Mouse (Mus musculus) neural tube, embryonic 15.5 days (tissue): ENCODE data around the gene Myrf. TPM values are rescaled to one million over a fixed set of nuclear protein-coding genes. Genes with fewer than 3 reads are reported as not detected.
"Not testable (repeated sequence)": the region's sequence is repeated elsewhere in the genome, so short reads cannot be mapped to it uniquely, and the experiment has no call there.

ENCODE experiments used
- ATAC-seq: fragments of 200-750 bp; cut with Nextera tagmentation; 2 replicates; pipeline ENCODE4 v1.8.0; 2017; ENCODE audit warnings: mild to moderate bottlenecking, moderate TSS enrichment, moderate library complexity; ENCODE audit not compliant: low FRiP score
- H3K27ac ChIP-seq: fragments of 300-500 bp; sonication (generic); replicated peaks from 2 replicates; pipeline ENCODE4 v1.5.1; 2015; ENCODE audit warnings: mild to moderate bottlenecking, inconsistent platforms
- H3K27me3 ChIP-seq: fragments of 300-500 bp; sonication (generic); replicated peaks from 2 replicates; pipeline ENCODE4 v1.6.1; 2015; ENCODE audit warnings: inconsistent platforms
- H3K36me3 ChIP-seq: fragments of 300-500 bp; sonication (generic); 2 replicates; pipeline ENCODE4 v1.6.1; 2015; ENCODE audit warnings: inconsistent platforms
- H3K4me1 ChIP-seq: fragments of 300-500 bp; sonication (generic); 2 replicates; pipeline ENCODE4 v1.6.1; 2015; ENCODE audit warnings: inconsistent platforms
- H3K4me2 ChIP-seq: fragments of 300-500 bp; sonication (generic); 2 replicates; pipeline ENCODE4 v1.6.1; 2015; ENCODE audit warnings: inconsistent platforms, mild to moderate bottlenecking, moderate library complexity
- H3K4me3 ChIP-seq: fragments of 300-500 bp; sonication (generic); replicated peaks from 2 replicates; pipeline ENCODE4 v1.5.1; 2015; ENCODE audit warnings: mild to moderate bottlenecking, inconsistent platforms
- H3K9ac ChIP-seq: fragments of 300-500 bp; sonication (generic); replicated peaks from 2 replicates; pipeline ENCODE4 v1.6.1; 2015; ENCODE audit warnings: mild to moderate bottlenecking, inconsistent platforms
- H3K9me3 ChIP-seq: fragments of 300-500 bp; sonication (generic); replicated peaks from 2 replicates; pipeline ENCODE4 v1.6.1; 2016; ENCODE audit warnings: inconsistent platforms
- WGBS: fragments of 180-500 bp; shearing (Covaris S2); methylation state at CpG from one replicate; pipeline ENCODE4 v1.1.7; 2015; ENCODE audit warnings: mixed read lengths; 5-methylcytosine and 5-hydroxymethylcytosine counted together
- polyA plus RNA-seq: library from polyadenylated mRNA; unstranded; fragments of >200 nt; fragmentation: Nextera tagmentation; extraction: Ambion mirVana; gene quantifications from 2 replicates; pipeline ENCODE4 v1.2.1, GENCODE M21; 2015

The Myrf gene
- polyA plus RNA-seq, 1 experiment from 2014 or later = 0.79 TPM

GRCm38 (mm10) chr19:10171846-10172245, 68.7 kb downstream of the Myrf start:
- Histone ChIP-seq H3K4me2 (no peak overlapping the region), H3K27ac (no peak overlapping the region), H3K27me3 (no peaks in the 10 kb centered on the region), H3K36me3 (no peaks in the 10 kb centered on the region), H3K4me1 (no peaks in the 10 kb centered on the region), H3K4me3 (no peak overlapping the region), H3K9ac (no peak overlapping the region), H3K9me3 (no peaks in the 10 kb centered on the region)
- ATAC-seq = no peak

- H3K27me3 ChIP-seq = no peaks in the 10 kb centered on the region
- no peaks in the 10 kb centered on the region for H3K36me3 ChIP-seq
- no peak overlapping the region for H3K27ac ChIP-seq
- 68% methylated on average over 7 of the region's 7 CpGs for WGBS
- H3K4me1 ChIP-seq = no peaks in the 10 kb centered on the region
- H3K9ac ChIP-seq = no peak overlapping the region
- no peak for ATAC-seq
- H3K9me3 ChIP-seq = no peaks in the 10 kb centered on the region
- H3K4me2 ChIP-seq = no peak overlapping the region
- H3K4me3 ChIP-seq = no peak overlapping the region
Observed at GRCm38 (mm10) chr19:10171359-10171758, 69.2 kb downstream of the Myrf start.

- H3K27me3 ChIP-seq = no peaks in the 10 kb centered on the region
- ATAC-seq = no peak
Observed at GRCm38 (mm10) chr19:10170466-10170865, 70.1 kb downstream of the Myrf start.

GRCm38 (mm10) chr19:10169692-10170330, 70.7 kb downstream of the Myrf start:
- H3K9ac ChIP-seq = not testable (repeated sequence)

More at GRCm38 (mm10) chr19:10170466-10170865, 70.1 kb downstream of the Myrf start:
- Histone ChIP-seq H3K36me3 (no peaks in the 10 kb centered on the region), H3K4me3 (no peak overlapping the region), H3K27ac (no peak overlapping the region), H3K4me1 (no peaks in the 10 kb centered on the region), H3K9ac (no peak overlapping the region), H3K4me2 (no peak overlapping the region), H3K9me3 (no peaks in the 10 kb centered on the region)
- 14% methylated on average over 1 of the region's 1 CpGs for WGBS

GRCm38 (mm10) chr19:10169179-10169578, 71.4 kb downstream of the Myrf start:
- Histone ChIP-seq H3K27ac (no peak overlapping the region), H3K4me1 (no peaks in the 10 kb centered on the region), H3K9me3 (no peaks in the 10 kb centered on the region), H3K36me3 (no peaks in the 10 kb centered on the region), H3K4me3 (no peak overlapping the region), H3K4me2 (no peak overlapping the region), H3K9ac (no peak overlapping the region), H3K27me3 (no peaks in the 10 kb centered on the region)
- no peak for ATAC-seq

More at GRCm38 (mm10) chr19:10169692-10170330, 70.7 kb downstream of the Myrf start:
- not testable (repeated sequence) for H3K27ac ChIP-seq, H3K4me1 ChIP-seq, H3K4me3 ChIP-seq, ATAC-seq, H3K9me3 ChIP-seq, H3K4me2 ChIP-seq, H3K36me3 ChIP-seq, H3K27me3 ChIP-seq
- 91% methylated on average over 3 of the region's 3 CpGs for WGBS

- Histone ChIP-seq H3K4me1 (no peaks in the 10 kb centered on the region), H3K9ac (no peak overlapping the region), H3K4me2 (no peak overlapping the region), H3K9me3 (no peaks in the 10 kb centered on the region), H3K27me3 (no peaks in the 10 kb centered on the region), H3K36me3 (no peaks in the 10 kb centered on the region), H3K4me3 (no peak overlapping the region), H3K27ac (no peak overlapping the region)
- WGBS = 84% methylated on average over 3 of the region's 3 CpGs
- ATAC-seq = no peak
Observed at GRCm38 (mm10) chr19:10168441-10168840, 72.1 kb downstream of the Myrf start.

GRCm38 (mm10) chr19:10167951-10168350, 72.6 kb downstream of the Myrf start:
- Histone ChIP-seq H3K27ac (no peak overlapping the region), H3K27me3 (no peaks in the 10 kb centered on the region), H3K9me3 (no peaks in the 10 kb centered on the region), H3K9ac (no peak overlapping the region), H3K4me3 (no peak overlapping the region), H3K4me1 (no peaks in the 10 kb centered on the region), H3K36me3 (no peaks in the 10 kb centered on the region), H3K4me2 (no peak overlapping the region)
- ATAC-seq = no peak
- 85% methylated on average over 1 of the region's 1 CpGs for WGBS

GRCm38 (mm10) chr19:10167112-10167511, 73.4 kb downstream of the Myrf start:
- WGBS = 80% methylated on average over 4 of the region's 4 CpGs
- no peaks in the 10 kb centered on the region for H3K27me3 ChIP-seq

GRCm38 (mm10) chr19:10165928-10166327, 74.6 kb downstream of the Myrf start:
- H3K27ac ChIP-seq, ATAC-seq, H3K27me3 ChIP-seq, H3K36me3 ChIP-seq, H3K4me2 ChIP-seq, H3K4me1 ChIP-seq, H3K4me3 ChIP-seq, H3K9me3 ChIP-seq, H3K9ac ChIP-seq: not testable (repeated sequence)
- 82% methylated on average over 4 of the region's 4 CpGs for WGBS

More at GRCm38 (mm10) chr19:10167112-10167511, 73.4 kb downstream of the Myrf start:
- ATAC-seq = no peak
- no peaks in the 10 kb centered on the region for H3K36me3 ChIP-seq
- H3K9ac ChIP-seq = no peak overlapping the region
- H3K4me3 ChIP-seq = no peak overlapping the region
- no peaks in the 10 kb centered on the region for H3K4me1 ChIP-seq
- no peaks in the 10 kb centered on the region for H3K9me3 ChIP-seq
- no peak overlapping the region for H3K27ac ChIP-seq
- H3K4me2 ChIP-seq = no peak overlapping the region

- Histone ChIP-seq H3K4me1 (no peaks in the 10 kb centered on the region), H3K9ac (no peak overlapping the region), H3K27me3 (no peaks in the 10 kb centered on the region), H3K27ac (no peak overlapping the region), H3K4me2 (no peak overlapping the region), H3K4me3 (no peak overlapping the region), H3K36me3 (no peaks in the 10 kb centered on the region), H3K9me3 (no peaks in the 10 kb centered on the region)
- 92% methylated on average over 3 of the region's 3 CpGs for WGBS
- ATAC-seq = no peak
Observed at GRCm38 (mm10) chr19:10163896-10164295, 76.7 kb downstream of the Myrf start.
